Mouse (Mus musculus): ENCODE data around the gene Kif24. TPM values are rescaled to one million over a fixed set of nuclear protein-coding genes. Genes with fewer than 3 reads are reported as not detected.

The Kif24 gene
- polyA plus RNA-seq, 1 experiment from 2014 or later: 6.0 TPM

- H3K4me2 ChIP-seq (ENCODE audit: low read depth, low read length): no peak overlapping the region
Measured at GRCm38 (mm10) chr4:41447595-41447994, 17.1 kb downstream of the Kif24 start.

GRCm38 (mm10) chr4:41442790-41443302 is 21.8 kb downstream of the Kif24 start:
- Histone ChIP-seq H3K27me3 (ENCODE audit: control insufficient read depth, insufficient read depth, low read length) (no peaks in the 10 kb centered on the region), H3K4me1 (ENCODE audit: control insufficient read depth, insufficient read depth, low read length) (no peaks in the 10 kb centered on the region)
- WGBS: 66% methylated on average over 4 of the region's 4 CpGs

More at GRCm38 (mm10) chr4:41447595-41447994, 17.1 kb downstream of the Kif24 start:
- H3K4me1 ChIP-seq (ENCODE audit: control insufficient read depth, insufficient read depth, low read length): no peaks in the 10 kb centered on the region
- no peak overlapping the region for H3K4me3 ChIP-seq (replicated peaks; ENCODE audit: low read length)
- WGBS: 96% methylated on average over 3 of the region's 3 CpGs
- no peak for ATAC-seq (ENCODE audit: insufficient read depth, low FRiP score)
- H3K36me3 ChIP-seq (ENCODE audit: control insufficient read depth, insufficient read depth, low read length): no peaks in the 10 kb centered on the region
- H3K27me3 ChIP-seq (ENCODE audit: control insufficient read depth, insufficient read depth, low read length): no peaks in the 10 kb centered on the region
- no peak overlapping the region for H3K27ac ChIP-seq (ENCODE audit: low read length)
- no peaks in the 10 kb centered on the region for H3K9me3 ChIP-seq (replicated peaks; ENCODE audit: control insufficient read depth, low read length)
- no peak overlapping the region for H3K9ac ChIP-seq (ENCODE audit: low read length)

DNA sequence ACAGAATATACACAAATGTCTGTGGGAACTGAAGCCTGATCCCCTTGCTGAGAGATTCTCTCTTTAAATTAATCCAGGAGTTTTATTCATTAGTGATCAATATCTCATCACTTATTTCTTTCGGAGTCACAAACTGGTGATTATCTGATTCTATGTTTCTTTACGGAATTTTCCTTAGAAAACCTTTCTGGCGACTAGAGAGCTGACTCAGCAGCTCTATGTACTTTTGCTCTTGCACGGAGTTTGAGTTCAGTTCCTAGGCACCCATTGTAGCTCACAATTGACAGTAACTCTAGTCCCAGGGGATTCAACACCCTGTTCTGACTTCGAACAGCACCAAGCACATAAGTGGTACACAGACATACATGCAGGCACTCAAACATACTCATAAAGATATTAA is 25.8 kb downstream of the Kif24 start:
- 79% methylated on average over 5 of the region's 5 CpGs for WGBS

More at GRCm38 (mm10) chr4:41442790-41443302, 21.8 kb downstream of the Kif24 start:
- H3K4me3 ChIP-seq (replicated peaks; ENCODE audit: low read length): no peak overlapping the region
- no peak overlapping the region for H3K4me2 ChIP-seq (ENCODE audit: low read depth, low read length)
- H3K27ac ChIP-seq (ENCODE audit: low read length): no peak overlapping the region
- H3K9me3 ChIP-seq (replicated peaks; ENCODE audit: control insufficient read depth, low read length): no peaks in the 10 kb centered on the region
- H3K9ac ChIP-seq (ENCODE audit: low read length): no peak overlapping the region
- ATAC-seq (ENCODE audit: insufficient read depth, low FRiP score): no peak
- H3K36me3 ChIP-seq (ENCODE audit: control insufficient read depth, insufficient read depth, low read length): no peaks in the 10 kb centered on the region

GRCm38 (mm10) chr4:41416966-41417365 is 47.7 kb downstream of the Kif24 start:
- no peak for ATAC-seq (ENCODE audit: insufficient read depth, low FRiP score)
- H3K27ac ChIP-seq (ENCODE audit: low read length): no peak overlapping the region
- no peaks in the 10 kb centered on the region for H3K27me3 ChIP-seq (ENCODE audit: control insufficient read depth, insufficient read depth, low read length)
- no peaks in the 10 kb centered on the region for H3K4me1 ChIP-seq (ENCODE audit: control insufficient read depth, insufficient read depth, low read length)
- H3K36me3 ChIP-seq (ENCODE audit: control insufficient read depth, insufficient read depth, low read length): no peaks in the 10 kb centered on the region
- H3K9me3 ChIP-seq (replicated peaks; ENCODE audit: control insufficient read depth, low read length): no peaks in the 10 kb centered on the region
- no peak overlapping the region for H3K4me2 ChIP-seq (ENCODE audit: low read depth, low read length)
- no peak overlapping the region for H3K9ac ChIP-seq (ENCODE audit: low read length)
- no peak overlapping the region for H3K4me3 ChIP-seq (replicated peaks; ENCODE audit: low read length)

More for the DNA sequence above, 25.8 kb downstream of the Kif24 start:
- Histone ChIP-seq H3K4me3 (replicated peaks; ENCODE audit: low read length) (no peak overlapping the region), H3K4me2 (ENCODE audit: low read depth, low read length) (no peak overlapping the region), H3K9me3 (replicated peaks; ENCODE audit: control insufficient read depth, low read length) (no peaks in the 10 kb centered on the region), H3K27ac (ENCODE audit: low read length) (no peak overlapping the region), H3K9ac (ENCODE audit: low read length) (no peak overlapping the region), H3K4me1 (ENCODE audit: control insufficient read depth, insufficient read depth, low read length) (no peaks in the 10 kb centered on the region), H3K27me3 (ENCODE audit: control insufficient read depth, insufficient read depth, low read length) (no peaks in the 10 kb centered on the region), H3K36me3 (ENCODE audit: control insufficient read depth, insufficient read depth, low read length) (no peaks in the 10 kb centered on the region)
- no peak for ATAC-seq (ENCODE audit: insufficient read depth, low FRiP score)

- H3K27ac ChIP-seq (ENCODE audit: low read length): no peak overlapping the region
- H3K9ac ChIP-seq (ENCODE audit: low read length): no peak overlapping the region
- 0 out of 2 replicates have a peak, but pooled peaks cover 3% of the 10 kb centered on the region for H3K36me3 ChIP-seq (ENCODE audit: control insufficient read depth, insufficient read depth, low read length)
- no peaks in the 10 kb centered on the region for H3K27me3 ChIP-seq (ENCODE audit: control insufficient read depth, insufficient read depth, low read length)
- no peak overlapping the region for H3K4me2 ChIP-seq (ENCODE audit: low read depth, low read length)
- no peaks in the 10 kb centered on the region for H3K4me1 ChIP-seq (ENCODE audit: control insufficient read depth, insufficient read depth, low read length)
- ATAC-seq (ENCODE audit: insufficient read depth, low FRiP score): no peak
- H3K9me3 ChIP-seq (replicated peaks; ENCODE audit: control insufficient read depth, low read length): no peaks in the 10 kb centered on the region
- H3K4me3 ChIP-seq (replicated peaks; ENCODE audit: low read length): no peak overlapping the region
- 94% methylated on average over 1 of the region's 1 CpGs for WGBS
Measured at GRCm38 (mm10) chr4:41409341-41409740, 55.3 kb downstream of the Kif24 start.

DNA sequence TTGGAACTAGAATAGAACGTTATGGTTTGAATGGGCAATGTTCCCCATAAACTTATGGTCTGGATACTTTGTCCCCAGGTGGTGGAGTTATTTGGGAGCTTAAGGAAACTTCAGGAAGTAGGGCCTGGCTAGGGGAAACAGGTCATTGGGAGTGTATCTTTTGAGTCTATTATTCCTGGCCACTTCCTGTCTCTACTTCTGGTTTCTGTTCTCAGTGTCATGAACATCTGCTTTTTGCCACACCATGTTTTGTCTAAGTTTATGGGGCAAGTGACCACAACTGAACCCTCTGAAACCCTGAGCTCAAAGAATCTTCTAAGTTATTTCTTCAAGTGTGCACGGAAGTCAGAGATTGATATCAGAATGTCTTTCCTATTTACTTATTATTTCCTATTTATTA is 57.3 kb downstream of the Kif24 start:
- no peaks in the 10 kb centered on the region for H3K4me1 ChIP-seq (ENCODE audit: control insufficient read depth, insufficient read depth, low read length)
- 84% methylated on average over 2 of the region's 2 CpGs for WGBS
- H3K4me3 ChIP-seq (replicated peaks; ENCODE audit: low read length): no peak overlapping the region
- 0 out of 2 replicates have a peak, but pooled peaks cover 3% of the 10 kb centered on the region for H3K36me3 ChIP-seq (ENCODE audit: control insufficient read depth, insufficient read depth, low read length)
- H3K9me3 ChIP-seq (replicated peaks; ENCODE audit: control insufficient read depth, low read length): no peaks in the 10 kb centered on the region
- H3K9ac ChIP-seq (ENCODE audit: low read length): no peak overlapping the region
- no peak overlapping the region for H3K4me2 ChIP-seq (ENCODE audit: low read depth, low read length)
- H3K27ac ChIP-seq (ENCODE audit: low read length): no peak overlapping the region
- no peak for ATAC-seq (ENCODE audit: insufficient read depth, low FRiP score)
- H3K27me3 ChIP-seq (ENCODE audit: control insufficient read depth, insufficient read depth, low read length): no peaks in the 10 kb centered on the region

DNA sequence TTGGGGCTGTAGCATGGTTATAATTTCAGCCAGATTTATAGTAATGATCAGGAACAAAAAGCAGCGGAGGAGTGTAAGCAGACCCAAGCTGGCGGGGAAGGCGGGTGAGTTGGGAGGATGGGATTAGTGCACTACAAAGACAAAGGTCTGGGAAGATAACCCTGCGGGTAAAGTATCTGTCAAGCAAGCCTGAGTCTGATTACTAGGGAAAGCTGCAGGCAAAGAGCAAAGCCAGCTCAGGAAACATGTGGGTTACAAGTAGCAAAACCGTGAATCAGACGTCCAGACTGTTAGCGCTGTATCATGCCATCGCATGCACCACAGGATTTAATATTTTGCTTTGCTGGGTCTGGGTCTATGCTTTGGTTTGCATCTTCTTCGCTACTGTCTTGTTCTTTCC is 58.1 kb downstream of the Kif24 start:
- Histone ChIP-seq H3K27ac (ENCODE audit: low read length) (no peak overlapping the region), H3K4me3 (replicated peaks; ENCODE audit: low read length) (no peak overlapping the region), H3K27me3 (ENCODE audit: control insufficient read depth, insufficient read depth, low read length) (no peaks in the 10 kb centered on the region), H3K4me1 (ENCODE audit: control insufficient read depth, insufficient read depth, low read length) (no peaks in the 10 kb centered on the region), H3K9ac (ENCODE audit: low read length) (no peak overlapping the region), H3K9me3 (replicated peaks; ENCODE audit: control insufficient read depth, low read length) (no peaks in the 10 kb centered on the region), H3K36me3 (ENCODE audit: control insufficient read depth, insufficient read depth, low read length) (0 out of 2 replicates have a peak, but pooled peaks cover 3% of the 10 kb centered on the region), H3K4me2 (ENCODE audit: low read depth, low read length) (no peak overlapping the region)
- ATAC-seq (ENCODE audit: insufficient read depth, low FRiP score): no peak
- WGBS: 89% methylated on average over 9 of the region's 9 CpGs

- H3K27ac ChIP-seq (ENCODE audit: low read length): no peak overlapping the region
- no peak overlapping the region for H3K4me2 ChIP-seq (ENCODE audit: low read depth, low read length)
- no peaks in the 10 kb centered on the region for H3K27me3 ChIP-seq (ENCODE audit: control insufficient read depth, insufficient read depth, low read length)
- no peak overlapping the region for H3K9ac ChIP-seq (ENCODE audit: low read length)
- no peaks in the 10 kb centered on the region for H3K9me3 ChIP-seq (replicated peaks; ENCODE audit: control insufficient read depth, low read length)
- 0 out of 2 replicates have a peak, but pooled peaks cover 3% of the 10 kb centered on the region for H3K36me3 ChIP-seq (ENCODE audit: control insufficient read depth, insufficient read depth, low read length)
- no peak for ATAC-seq (ENCODE audit: insufficient read depth, low FRiP score)
- H3K4me3 ChIP-seq (replicated peaks; ENCODE audit: low read length): no peak overlapping the region
- WGBS: 81% methylated on average over 5 of the region's 5 CpGs
- no peaks in the 10 kb centered on the region for H3K4me1 ChIP-seq (ENCODE audit: control insufficient read depth, insufficient read depth, low read length)
Measured at GRCm38 (mm10) chr4:41401573-41401972, 63.1 kb downstream of the Kif24 start.

- no peaks in the 10 kb centered on the region for H3K4me1 ChIP-seq (ENCODE audit: control insufficient read depth, insufficient read depth, low read length)
- 0 out of 2 replicates have a peak, but pooled peaks cover 3% of the 10 kb centered on the region for H3K36me3 ChIP-seq (ENCODE audit: control insufficient read depth, insufficient read depth, low read length)
- H3K4me2 ChIP-seq (ENCODE audit: low read depth, low read length): no peak overlapping the region
- H3K9me3 ChIP-seq (replicated peaks; ENCODE audit: control insufficient read depth, low read length): no peaks in the 10 kb centered on the region
- no peak overlapping the region for H3K4me3 ChIP-seq (replicated peaks; ENCODE audit: low read length)
- ATAC-seq (ENCODE audit: insufficient read depth, low FRiP score): no peak
- no peak overlapping the region for H3K9ac ChIP-seq (ENCODE audit: low read length)
- no peaks in the 10 kb centered on the region for H3K27me3 ChIP-seq (ENCODE audit: control insufficient read depth, insufficient read depth, low read length)
- no peak overlapping the region for H3K27ac ChIP-seq (ENCODE audit: low read length)
Measured at GRCm38 (mm10) chr4:41401167-41401566, 63.5 kb downstream of the Kif24 start.

Measured in stomach, embryonic 16.5 days (tissue).